Mouse (Mus musculus) CD4-positive, CD25-positive, alpha-beta regulatory T cell, adult 4 months (primary cell): ENCODE data around the gene 4930579G24Rik. TPM values are rescaled to one million over a fixed set of nuclear protein-coding genes. Genes with fewer than 3 reads are reported as not detected.

ENCODE experiments used
- polyA plus RNA-seq, 2 experiments: library from polyadenylated mRNA; unstranded; fragments of 100-300 nt; shearing (Covaris generic); gene quantifications; one replicate each; pipeline ENCODE4 v1.2.1; 2017

Gene 4930579G24Rik
- polyA plus RNA-seq, 2 experiments from 2014 or later = 9.1 to 10.7 TPM

Other genes with a start within 250 kb of the 4930579G24Rik start
- under 1 TPM; 0.51 to 0.58 TPM for gene Fnip2, start 61.3 kb upstream of the 4930579G24Rik start, polyA plus RNA-seq
- gene Ppid, start 37.7 kb upstream of the 4930579G24Rik start, polyA plus RNA-seq = 100 to 1,000 TPM; 127 to 128 TPM
- 10 to 100 TPM; 37.6 to 51.2 TPM for gene Etfdh, start 421 bp downstream of the 4930579G24Rik start, polyA plus RNA-seq
- not detected for gene Rxfp1, start 108.8 kb downstream of the 4930579G24Rik start, polyA plus RNA-seq
- gene Tmem144, start 223.7 kb downstream of the 4930579G24Rik start, polyA plus RNA-seq = not detected